Mouse (Mus musculus): ENCODE data around the gene Abhd14a. TPM values are rescaled to one million over a fixed set of nuclear protein-coding genes. Genes with fewer than 3 reads are reported as not detected.

Abhd14a gene
- total RNA-seq, 4 experiments from 2014 or later: 31.7 to 35.8 (median 34.5) TPM

Other genes starting within 250 kb of the Abhd14a start
- 10 to 100 TPM; 23.4 to 26.9 (median 24.4) TPM for gene Ppm1m, start 247.9 kb downstream of the Abhd14a start, total RNA-seq (2022)
- gene Twf2, start 244.6 kb downstream of the Abhd14a start, total RNA-seq (2022): 10 to 100 TPM; 58.6 to 61.1 (median 59.1) TPM
- gene Tlr9, start 225.1 kb downstream of the Abhd14a start, total RNA-seq (2022): 1 to 10 TPM in 3 of 4 experiments, under 1 TPM in 1; 0.85 to 2.0 (median 1.7) TPM
- 100 to 1,000 TPM; 136 to 146 (median 141) TPM for gene Alas1, start 199.0 kb downstream of the Abhd14a start, total RNA-seq (2022)
- 10 to 100 TPM; 14.6 to 18.3 (median 16.7) TPM for gene Poc1a, start 166.6 kb downstream of the Abhd14a start, total RNA-seq (2022)
- 100 to 1,000 TPM in 1 of 4 experiments, 10 to 100 TPM in 3; 89.5 to 103 (median 93.0) TPM for gene Dusp7, start 79.0 kb downstream of the Abhd14a start, total RNA-seq (2022)
- 100 to 1,000 TPM; 266 to 312 (median 299) TPM for gene Rpl29, start 18.2 kb downstream of the Abhd14a start, total RNA-seq (2022)
- gene Acy1, start 9.4 kb downstream of the Abhd14a start, total RNA-seq (2022): 10 to 100 TPM; 23.2 to 24.3 (median 23.7) TPM
- gene Abhd14b, start 219 bp downstream of the Abhd14a start, total RNA-seq (2022): 10 to 100 TPM; 14.6 to 16.1 (median 15.3) TPM
- gene Pcbp4, start 5.6 kb upstream of the Abhd14a start, total RNA-seq (2022): 100 to 1,000 TPM; 201 to 223 (median 211) TPM
- 10 to 100 TPM; 11.7 to 15.6 (median 12.7) TPM for gene Gpr62, start 18.3 kb upstream of the Abhd14a start, total RNA-seq (2022)
- 10 to 100 TPM; 26.9 to 47.9 (median 32.8) TPM for gene Rrp9, start 28.3 kb upstream of the Abhd14a start, total RNA-seq (2022)
- gene Parp3, start 29.3 kb upstream of the Abhd14a start, total RNA-seq (2022): 1 to 10 TPM; 6.1 to 7.8 (median 7.0) TPM
- gene Iqcf1, start 52.3 kb upstream of the Abhd14a start, total RNA-seq (2022): not detected
- 1 to 10 TPM in 1 of 4 experiments, under 1 TPM in 2, not detected in 1; 0.68 to 1.2 (median 0.79) TPM for gene Iqcf5, start 66.9 kb upstream of the Abhd14a start, total RNA-seq (2022)
- gene Iqcf3, start 114.0 kb upstream of the Abhd14a start, total RNA-seq (2022): not detected
- not detected for gene Iqcf4, start 123.3 kb upstream of the Abhd14a start, total RNA-seq (2022)
- gene Iqcf6, start 178.9 kb upstream of the Abhd14a start, total RNA-seq (2022): not detected
- 10 to 100 TPM; 42.5 to 59.1 (median 45.4) TPM for gene Grm2, start 208.4 kb upstream of the Abhd14a start, total RNA-seq (2022)
- gene Tex264, start 238.2 kb upstream of the Abhd14a start, total RNA-seq (2022): 100 to 1,000 TPM in 3 of 4 experiments, 10 to 100 TPM in 1; 94.4 to 115 (median 103) TPM